Mouse (Mus musculus) midbrain, embryonic 14.5 days (tissue): ENCODE measurements at regions not wholly inside any gene's neighbourhood (a gene's known extent, or its start where the extent isn't known, plus 50 kb on each side); places are given as distances from the start of the nearest gene placed in this dataset.

Experiments
- ATAC-seq: fragments of 200-750 bp; cut with Nextera tagmentation; 2 replicates; pipeline ENCODE4 v1.8.0; 2017; ENCODE audit warnings: moderate number of reproducible peaks, moderate library complexity; ENCODE audit not compliant: low FRiP score, low TSS enrichment
- DNase-seq: peaks from one replicate; pipeline ENCODE4 v3.0.0-alpha.2; 2015
- H3K27ac ChIP-seq: fragments of 300-500 bp; sonication (generic); replicated peaks from 2 replicates; pipeline ENCODE4 v1.5.1; 2014; ENCODE audit warnings: mild to moderate bottlenecking, low read depth, low read length, moderate library complexity
- H3K27me3 ChIP-seq: fragments of 300-500 bp; sonication (generic); 2 replicates; pipeline ENCODE4 v1.6.1; 2014; ENCODE audit warnings: low read length, control low read depth, mixed read lengths; ENCODE audit not compliant: control insufficient read depth, insufficient read depth
- H3K36me3 ChIP-seq: fragments of 300-500 bp; sonication (generic); 2 replicates; pipeline ENCODE4 v1.6.1; 2014; ENCODE audit warnings: low read length, control low read depth; ENCODE audit not compliant: control insufficient read depth, insufficient read depth
- H3K4me1 ChIP-seq: fragments of 300-500 bp; sonication (generic); 2 replicates; pipeline ENCODE4 v1.6.1; 2014; ENCODE audit warnings: mild to moderate bottlenecking, antibody characterized with exemption, low read length, control low read depth; ENCODE audit not compliant: control insufficient read depth, insufficient read depth
- H3K4me2 ChIP-seq: fragments of 300-500 bp; sonication (generic); 2 replicates; pipeline ENCODE4 v1.6.1; 2014; ENCODE audit warnings: mild to moderate bottlenecking, low read length, moderate library complexity
- H3K4me3 ChIP-seq: fragments of 300-500 bp; sonication (generic); replicated peaks from 2 replicates; pipeline ENCODE4 v1.5.1; 2014; ENCODE audit warnings: low read depth, low read length
- H3K9ac ChIP-seq: fragments of 300-500 bp; sonication (generic); replicated peaks from 2 replicates; pipeline ENCODE4 v1.6.1; 2014; ENCODE audit warnings: mild to moderate bottlenecking, low read length, moderate library complexity
- H3K9me3 ChIP-seq: fragments of 300-500 bp; sonication (generic); 2 replicates; pipeline ENCODE4 v1.6.1; 2016; ENCODE audit warnings: low read length, control low read depth, mixed read lengths; ENCODE audit not compliant: control insufficient read depth
- WGBS: fragments of 180-500 bp; shearing (Covaris S2); extraction: QIAGEN DNeasy Blood & Tissue Kit; methylation state at CpG from one replicate; pipeline ENCODE4 v1.1.7; 2014; 5-methylcytosine and 5-hydroxymethylcytosine counted together

- DNase-seq: no peak
- no peak overlapping the region for H3K4me3 ChIP-seq
- 92% methylated on average over 7 of the region's 7 CpGs for WGBS
- no peaks in the 10 kb centered on the region for H3K27me3 ChIP-seq
- H3K9ac ChIP-seq: no peak overlapping the region
- no peaks in the 10 kb centered on the region for H3K9me3 ChIP-seq
- no peak for ATAC-seq
- H3K4me2 ChIP-seq: no peak overlapping the region
- H3K27ac ChIP-seq: no peak overlapping the region
- H3K36me3 ChIP-seq: no peaks in the 10 kb centered on the region
- H3K4me1 ChIP-seq: no peaks in the 10 kb centered on the region
Measured at GRCm38 (mm10) chr3:129474451-129474850, 57.7 kb upstream of the Elovl6 start.

- WGBS: 92% methylated on average over 4 of the region's 4 CpGs
Measured at GRCm38 (mm10) chr3:129476250-129476649, 55.9 kb upstream of the Elovl6 start.

GRCm38 (mm10) chr3:129478093-129478492 lies 54.1 kb upstream of the Elovl6 start:
- DNase-seq (no peak), ATAC-seq (no peak)
- H3K27me3 ChIP-seq: no peaks in the 10 kb centered on the region

More at GRCm38 (mm10) chr3:129476250-129476649, 55.9 kb upstream of the Elovl6 start:
- no peak for DNase-seq
- Histone ChIP-seq H3K9ac (no peak overlapping the region), H3K27ac (no peak overlapping the region), H3K36me3 (no peaks in the 10 kb centered on the region), H3K9me3 (no peaks in the 10 kb centered on the region), H3K4me1 (no peaks in the 10 kb centered on the region), H3K4me3 (no peak overlapping the region), H3K4me2 (no peak overlapping the region), H3K27me3 (no peaks in the 10 kb centered on the region)
- no peak for ATAC-seq

GRCm38 (mm10) chr3:129481293-129481692 lies 50.9 kb upstream of the Elovl6 start:
- H3K27ac ChIP-seq: no peak overlapping the region
- no peak for DNase-seq
- H3K9ac ChIP-seq: no peak overlapping the region
- no peak overlapping the region for H3K4me3 ChIP-seq
- no peaks in the 10 kb centered on the region for H3K27me3 ChIP-seq
- no peak for ATAC-seq
- no peak overlapping the region for H3K4me2 ChIP-seq
- 94% methylated on average over 3 of the region's 3 CpGs for WGBS
- H3K4me1 ChIP-seq: no peaks in the 10 kb centered on the region
- H3K9me3 ChIP-seq: no peaks in the 10 kb centered on the region
- H3K36me3 ChIP-seq: no peaks in the 10 kb centered on the region

More at GRCm38 (mm10) chr3:129478093-129478492, 54.1 kb upstream of the Elovl6 start:
- H3K4me3 ChIP-seq: no peak overlapping the region
- H3K27ac ChIP-seq: no peak overlapping the region
- no peaks in the 10 kb centered on the region for H3K36me3 ChIP-seq
- H3K9ac ChIP-seq: no peak overlapping the region
- no peak overlapping the region for H3K4me2 ChIP-seq
- 94% methylated on average over 7 of the region's 7 CpGs for WGBS
- H3K9me3 ChIP-seq: no peaks in the 10 kb centered on the region
- H3K4me1 ChIP-seq: no peaks in the 10 kb centered on the region
